Mouse (Mus musculus) brain, embryonic 14.5 days (tissue): Measurements from ENCODE around the gene Pcmt1.
A peak's percentile ranks its signal among the peaks of the same experiment; 100 is the strongest.

Experiments
- CTCF ChIP-seq: fragments of 200-500 bp; IDR thresholded peaks from 2 replicates; pipeline ENCODE4 v1.5.1; 2012; ENCODE audit warnings: inconsistent platforms, mild to moderate bottlenecking, moderate library complexity, borderline replicate concordance; ENCODE audit not compliant: insufficient read depth, insufficient read length; ENCODE audit errors: extremely low read depth
- POLR2A ChIP-seq: fragments of 200-500 bp; IDR thresholded peaks from 2 replicates; pipeline ENCODE4 v1.6.1; 2012; ENCODE audit warnings: mild to moderate bottlenecking, inconsistent platforms, borderline replicate concordance; ENCODE audit not compliant: poor library complexity, insufficient read depth, insufficient read length, severe bottlenecking; ENCODE audit errors: extremely low read depth

GRCm38 (mm10) chr10:7695286-7695685, 14.3 kb upstream of the Pcmt1 start:
- TF ChIP-seq CTCF (peak; percentile 22; the same call in 1 of the 2 replicates), POLR2A (no peak)
